Mouse (Mus musculus) kidney, adult 2 months (tissue): ENCODE results near the gene Slc9a6.

ENCODE experiments used
- CTCF ChIP-seq: fragments of 200-500 bp; conservative IDR thresholded peaks from 2 replicates; pipeline ENCODE4 v1.5.1; 2011; ENCODE audit warnings: low read depth, mild to moderate bottlenecking, control low read depth, low read length, moderate library complexity, mixed read lengths; ENCODE audit not compliant: insufficient read depth, insufficient read length
- POLR2A ChIP-seq: fragments of 200-500 bp; IDR thresholded peaks from one replicate; pipeline ENCODE4 v1.6.1; 2011; ENCODE audit warnings: low read depth, low read length, control low read depth

GRCm38 (mm10) chrX:56675556-56675955 lies 66.0 kb downstream of the Slc9a6 start:
- no peak for TF ChIP-seq CTCF
- no peak for TF ChIP-seq POLR2A
